Mouse (Mus musculus) ES-E14 (cell line): ENCODE measurements at regions not wholly inside any gene's neighbourhood (a gene's known extent, or its start where the extent isn't known, plus 50 kb on each side); places are given as distances from the start of the nearest gene placed in this dataset.

Experiments used
- DNase-seq: peaks from one replicate; pipeline ENCODE4 v3.0.0-alpha.2; 2013; ENCODE audit warnings: low read depth, low spot score
- H3K27ac ChIP-seq: 2 replicates; pipeline ENCODE4 v1.5.1; 2012; ENCODE audit warnings: low read depth, mild to moderate bottlenecking, low read length, moderate library complexity, mixed read lengths; ENCODE audit not compliant: poor library complexity, insufficient read depth, severe bottlenecking
- H3K36me3 ChIP-seq: 2 replicates; pipeline ENCODE4 v1.6.1; 2012; ENCODE audit warnings: mild to moderate bottlenecking, low read length, moderate library complexity, mixed read lengths; ENCODE audit not compliant: control insufficient read depth, poor library complexity, insufficient read depth, severe bottlenecking
- H3K4me1 ChIP-seq, 2 experiments: fragments of 150-350 bp in 1 of 2; sonication (generic) in 1 of 2; 2 replicates each; pipeline ENCODE4 v1.6.1; 2012; ENCODE audit warnings: low read length in 2 of 2, mild to moderate bottlenecking in 1 of 2, mixed read lengths in 1 of 2; ENCODE audit not compliant: control insufficient read depth in 2 of 2, insufficient read depth in 2 of 2, poor library complexity in 1 of 2
- H3K4me3 ChIP-seq, 2 experiments: fragments of 150-350 bp in 1 of 2; sonication (generic) in 1 of 2; 2 replicates each; pipeline ENCODE4 v1.5.1; 2012; ENCODE audit warnings: low read length in 2 of 2, low read depth in 1 of 2, mild to moderate bottlenecking in 1 of 2, mixed read lengths in 1 of 2; ENCODE audit not compliant: insufficient read depth in 1 of 2, poor library complexity in 1 of 2, severe bottlenecking in 1 of 2
- H3K9ac ChIP-seq: 2 replicates; pipeline ENCODE4 v1.6.1; 2012; ENCODE audit warnings: low read depth, mild to moderate bottlenecking, low read length, mixed read lengths; ENCODE audit not compliant: poor library complexity, insufficient read depth, severe bottlenecking
- H3K9me3 ChIP-seq: fragments of 150-350 bp; sonication (generic); 2 replicates; pipeline ENCODE4 v1.6.1; 2012; ENCODE audit warnings: low read depth, mild to moderate bottlenecking, low read length; ENCODE audit not compliant: control insufficient read depth, insufficient read depth
- CHD2 ChIP-seq: IDR thresholded peaks from 2 replicates; pipeline ENCODE4 v1.6.1; 2014; ENCODE audit warnings: mild to moderate bottlenecking, low read depth, low read length, inconsistent platforms
- HCFC1 ChIP-seq: IDR thresholded peaks from 2 replicates; pipeline ENCODE4 v1.6.1; 2012; ENCODE audit warnings: low read length, inconsistent platforms, borderline replicate concordance; ENCODE audit not compliant: insufficient read depth
- MAFK ChIP-seq: IDR thresholded peaks from 2 replicates; pipeline ENCODE4 v1.6.1; 2014; ENCODE audit warnings: mild to moderate bottlenecking, low read depth, low read length, inconsistent platforms; ENCODE audit not compliant: insufficient read depth
- ZC3H11A ChIP-seq: IDR thresholded peaks from 2 replicates; pipeline ENCODE4 v1.6.1; 2012; ENCODE audit warnings: low read depth, mild to moderate bottlenecking, inconsistent platforms, low read length, borderline replicate concordance
- ZNF384 ChIP-seq: IDR thresholded peaks from 2 replicates; pipeline ENCODE4 v1.6.1; 2012; ENCODE audit warnings: low read depth, low read length, inconsistent platforms
- in situ Hi-C, 2 experiments: fragments of 600-800 bp; cut with MboI; formaldehyde crosslinking; loops; one replicate each; pipeline ENCODE4 v1.15.1; 2025; ENCODE audit warnings: low sequenced_read_pairs in 2 of 2, inconsistent platforms in 1 of 2; ENCODE audit not compliant: unreplicated experiment in 2 of 2

DNA sequence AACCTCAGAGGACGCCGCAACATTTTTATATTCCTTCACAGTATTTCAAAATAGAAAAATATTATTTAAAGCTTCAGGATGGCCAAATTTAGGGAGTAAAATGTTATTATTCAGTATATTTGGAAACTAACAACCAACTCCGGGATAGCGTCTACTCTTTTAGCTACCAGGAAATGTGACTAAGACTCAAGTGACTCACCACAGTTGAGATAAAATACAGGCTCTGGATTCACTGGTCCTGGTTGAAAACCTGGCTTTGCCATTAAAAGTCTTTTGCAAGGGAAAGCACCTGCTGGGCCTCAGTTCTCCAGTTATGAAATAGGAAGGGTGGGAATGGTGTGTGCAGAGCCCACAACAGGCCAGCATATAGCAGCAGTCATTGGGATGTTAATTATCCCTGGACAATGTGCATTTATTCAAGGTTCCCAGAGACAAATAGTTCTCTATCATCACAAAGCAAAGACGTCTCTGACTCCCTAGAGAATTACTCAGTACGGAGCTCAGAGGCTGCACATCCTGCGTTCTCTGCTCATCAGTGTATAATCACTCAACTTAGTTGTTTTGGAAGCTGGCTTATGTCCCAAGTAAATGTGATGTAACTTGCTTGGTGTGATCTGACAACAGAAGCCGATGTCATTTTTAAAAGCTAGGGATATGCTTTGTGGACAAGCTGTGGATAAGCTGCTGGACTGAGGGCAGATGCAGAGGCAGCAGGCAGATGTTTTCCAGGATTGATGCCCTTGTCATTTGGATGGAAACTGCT is 73.9 kb upstream of the Kit start:
- TF ChIP-seq CHD2 (no peak), HCFC1 (no peak), ZNF384 (no peak), MAFK (no peak), ZC3H11A (no peak)
- in situ Hi-C loops: no loop called here
- no peak for DNase-seq

DNA sequence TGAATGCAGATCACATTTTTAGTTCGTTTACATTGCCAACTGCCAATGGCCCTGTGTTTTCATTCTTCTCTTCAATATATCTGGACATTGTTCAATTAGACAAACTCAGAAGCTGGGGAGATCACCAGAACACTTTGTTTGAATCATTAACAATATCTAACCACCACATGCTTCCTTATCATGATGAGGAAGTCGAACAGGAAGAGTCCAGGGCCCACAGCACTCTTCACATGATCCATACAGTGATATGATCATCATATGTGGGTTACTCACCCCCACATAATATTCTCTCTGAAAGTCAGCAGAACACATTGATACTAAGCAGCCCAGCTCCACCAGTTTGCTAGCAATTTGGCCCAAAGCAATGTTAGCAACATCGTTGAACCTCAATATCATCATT is 71.0 kb upstream of the Kit start:
- in situ Hi-C loops: no loop called here
- no peak overlapping the region for H3K9ac ChIP-seq
- TF ChIP-seq ZNF384 (no peak), HCFC1 (no peak), CHD2 (no peak), ZC3H11A (no peak), MAFK (no peak)
- no peak overlapping the region for H3K27ac ChIP-seq
- H3K9me3 ChIP-seq: no peaks in the 10 kb centered on the region
- H3K36me3 ChIP-seq: no peaks in the 10 kb centered on the region
- H3K4me1 ChIP-seq: no peaks in the 10 kb centered on the region
- no peak overlapping the region for H3K4me3 ChIP-seq
- DNase-seq: no peak

More for the DNA sequence above, 73.9 kb upstream of the Kit start:
- Histone ChIP-seq H3K9ac (no peak overlapping the region), H3K36me3 (no peaks in the 10 kb centered on the region), H3K27ac (no peak overlapping the region), H3K4me1 (no peaks in the 10 kb centered on the region), H3K9me3 (no peaks in the 10 kb centered on the region), H3K4me3 (no peak overlapping the region)

DNA sequence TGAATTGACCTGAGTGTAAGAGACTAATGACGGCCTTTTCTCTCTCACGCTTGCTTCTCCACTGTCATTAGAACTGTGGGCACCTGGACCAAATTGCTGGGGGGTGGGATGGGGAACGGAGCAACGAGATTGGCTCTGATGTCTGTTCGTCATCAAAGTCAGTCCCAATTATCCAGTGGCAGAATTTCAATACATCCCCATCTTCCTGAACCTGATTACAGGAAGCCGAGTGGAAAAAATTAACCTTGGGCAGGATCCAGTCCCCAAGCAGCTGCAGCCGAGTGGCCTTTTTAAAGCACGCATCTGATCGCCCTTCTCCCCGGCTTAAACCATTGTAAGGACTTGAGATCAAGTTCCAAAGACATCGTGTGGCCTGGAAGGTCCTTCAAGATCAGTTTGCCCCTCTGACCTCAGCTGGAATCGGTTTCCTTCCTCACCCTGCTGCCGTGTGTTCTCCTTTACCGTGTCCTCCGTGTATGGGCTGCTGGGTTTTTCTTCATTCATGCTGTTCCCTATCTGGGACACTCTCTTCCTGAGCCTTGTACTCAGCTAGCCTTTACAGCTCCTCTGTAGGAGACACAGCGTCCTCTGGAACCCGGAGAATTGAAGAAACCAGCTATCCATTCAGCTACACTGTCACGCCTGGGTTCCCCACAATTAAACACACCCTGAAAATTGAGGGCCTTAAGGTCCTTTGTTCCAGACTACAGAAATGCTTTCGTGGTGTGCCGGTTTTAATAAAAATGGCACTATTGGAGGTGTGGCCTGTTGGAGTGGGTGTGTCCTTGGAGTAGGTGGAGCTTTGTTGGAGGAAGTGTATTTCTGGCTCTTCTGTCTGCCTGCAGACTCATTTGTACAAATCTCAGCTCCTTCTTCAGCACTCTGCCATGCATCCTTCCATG is 61.9 kb upstream of the Kit start:
- no peaks in the 10 kb centered on the region for H3K9me3 ChIP-seq
- DNase-seq: no peak
- peak overlapping the region in 1 of 2 experiments; percentile 50; a peak in 2 of 4 replicates for H3K4me3 ChIP-seq
- H3K9ac ChIP-seq: no peak overlapping the region
- no peaks in the 10 kb centered on the region for H3K36me3 ChIP-seq
- H3K27ac ChIP-seq: no peak overlapping the region
- in situ Hi-C loops: no loop called here
- peaks cover 0 to 8% of the 10 kb centered on the region in 2 experiments; a peak in 1 of 4 replicates for H3K4me1 ChIP-seq
- TF ChIP-seq HCFC1: no peak
- no peak for TF ChIP-seq ZNF384
- TF ChIP-seq ZC3H11A: no peak
- no peak for TF ChIP-seq MAFK
- no peak for TF ChIP-seq CHD2

- in situ Hi-C loops: no loop called here
- Histone ChIP-seq H3K9ac (no peak overlapping the region; the same call in 1 of the 2 replicates), H3K4me1 (peaks cover 3 to 9% of the 10 kb centered on the region in 2 experiments; a peak in 3 of 4 replicates), H3K9me3 (no peaks in the 10 kb centered on the region), H3K36me3 (no peaks in the 10 kb centered on the region), H3K27ac (no peak overlapping the region), H3K4me3 (peak overlapping the region in 1 of 2 experiments; percentile 46; a peak in 1 of 4 replicates)
- peak; percentile 40 for DNase-seq
- TF ChIP-seq MAFK (no peak), ZC3H11A (no peak), HCFC1 (no peak), CHD2 (no peak), ZNF384 (no peak)
These were observed 56.5 kb upstream of the Kit start for GRCm38 (mm10) chr5:75518213-75518612.
